In genomic region chr2:46870772-46871171, GRCm38 (mm10) we compare ENCODE assay signal across 13 mouse cellular contexts.
"Had no signal": no experiment of that assay in that cellular context is flagged by ENCODE, and none has a peak within 500 bp of the region (broad histone marks: within the 10 kb centered on the region; RNA-seq: fewer than 3 reads in every experiment).

No protein-coding gene starts in this region.

- H3K4me1 ChIP-seq: limb, embryonic 12.5 days; liver, embryonic 13.5 days; neural tube, embryonic 12.5 days had no signal

- H3K4me2 ChIP-seq: limb, embryonic 12.5 days; liver, embryonic 13.5 days; neural tube, embryonic 12.5 days had no signal

- H3K36me3 ChIP-seq: limb, embryonic 12.5 days; liver, embryonic 13.5 days; neural tube, embryonic 12.5 days had no signal

- H3K4me3 ChIP-seq: limb, embryonic 12.5 days; liver, embryonic 13.5 days; neural tube, embryonic 12.5 days had no signal

- H3K9ac ChIP-seq: limb, embryonic 12.5 days; liver, embryonic 13.5 days; liver, postnatal 0 days; neural tube, embryonic 12.5 days had no signal

- DNase-seq: kidney, adult 8-10 months; kidney, postnatal 25 days; liver; liver, embryonic 13.5 days; liver, postnatal 0 days; right cerebral cortex, postnatal 4 days; spleen, adult 18-20 months; thymus, adult 2 months; thymus, postnatal 36 days had no signal

- H3K27me3 ChIP-seq: limb, embryonic 12.5 days; liver, embryonic 13.5 days; neural tube, embryonic 12.5 days had no signal

- ATAC-seq: inflammation-experienced regulatory T-cells, adult 6 months; intestine, postnatal 0 days; liver, postnatal 0 days had no signal

- H3K9me3 ChIP-seq: limb, embryonic 12.5 days; liver, embryonic 13.5 days; neural tube, embryonic 12.5 days had no signal

- H3K27ac ChIP-seq: limb, embryonic 12.5 days; liver, embryonic 13.5 days; neural tube, embryonic 12.5 days had no signal
